ENCODE assay signal across 8 mouse cellular contexts in the genomic region with DNA sequence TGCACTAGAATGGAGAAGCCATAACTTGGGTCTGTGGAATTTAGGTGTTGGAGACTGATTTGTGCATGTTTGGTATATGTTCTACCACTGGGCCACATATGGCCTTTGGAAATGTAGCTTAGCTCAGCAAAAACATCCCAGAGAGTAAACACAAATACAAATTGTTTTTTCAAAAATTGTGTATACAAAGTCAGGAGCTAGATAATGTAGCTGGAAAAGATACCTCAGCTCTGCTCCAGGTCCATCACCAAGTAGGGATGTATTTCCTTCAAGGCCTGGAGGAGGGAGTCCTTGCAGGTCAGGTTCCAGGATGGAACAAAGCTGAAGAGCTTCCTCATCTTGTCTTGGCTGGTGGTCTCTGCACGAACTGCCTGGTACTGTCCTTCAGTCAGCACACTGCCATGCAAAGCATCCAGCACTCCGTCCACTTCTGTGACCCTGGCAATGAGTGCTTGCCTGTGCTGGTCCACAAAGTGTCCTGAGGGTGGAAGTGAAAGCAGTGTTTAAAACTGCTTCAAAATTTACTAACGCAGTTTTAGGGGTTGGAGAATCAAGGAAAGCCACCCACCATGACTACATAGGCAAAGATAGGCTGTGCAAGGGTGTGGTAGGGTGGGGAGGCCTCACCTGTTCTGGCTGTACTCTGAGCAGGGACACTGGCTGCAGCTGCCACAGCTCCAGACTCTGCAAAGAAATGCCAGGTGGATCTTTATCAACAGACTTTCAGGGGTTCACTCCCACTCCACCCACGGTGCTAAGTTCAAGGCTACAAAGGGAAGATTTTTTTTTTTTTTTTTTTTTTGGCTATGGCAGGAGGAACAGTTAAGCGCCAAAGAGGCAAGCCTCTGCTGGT. TPM values are rescaled to one million over a fixed set of nuclear protein-coding genes. Genes with fewer than 3 reads are reported as not detected.
DNase-seq lines count a peak whose midpoint lies in the region; ATAC-seq and TF ChIP-seq lines count a peak whose summit lies in the region.

No protein-coding gene starts in this region.

- H3K9ac ChIP-seq in midbrain, embryonic 12.5 days (replicated peaks): no peak overlapping the region
- H3K9ac ChIP-seq in midbrain, embryonic 14.5 days (replicated peaks; ENCODE audit: low read length): no peak overlapping the region
- H3K9ac ChIP-seq in liver, adult 2 months (ENCODE audit: low read depth, low read length): 0 out of 2 replicates have a peak overlapping the region, but pooled peaks have one; percentile 9

- H3K36me3 ChIP-seq in midbrain, embryonic 12.5 days: peaks cover 30% of the 10 kb centered on the region
- peaks cover 29% of the 10 kb centered on the region for H3K36me3 ChIP-seq in midbrain, embryonic 14.5 days (ENCODE audit: control insufficient read depth, insufficient read depth, low read length)
- H3K36me3 ChIP-seq in liver, adult 2 months (ENCODE audit: control insufficient read depth, insufficient read depth, low read length): peaks cover 2% of the 10 kb centered on the region

- TF ChIP-seq CTCF in liver, adult 2 months (IDR thresholded peaks at IDR 0.05; ENCODE audit: low read depth, low read length): no peak

- H3K27me3 ChIP-seq in midbrain, embryonic 12.5 days: no peaks in the 10 kb centered on the region
- no peaks in the 10 kb centered on the region for H3K27me3 ChIP-seq in midbrain, embryonic 14.5 days (ENCODE audit: control insufficient read depth, insufficient read depth, low read length)
- H3K27me3 ChIP-seq in liver, adult 2 months (ENCODE audit: control insufficient read depth, insufficient read depth, low read length): no peaks in the 10 kb centered on the region

- no peak overlapping the region for H3K27ac ChIP-seq in midbrain, embryonic 12.5 days (replicated peaks)
- H3K27ac ChIP-seq in midbrain, embryonic 14.5 days (replicated peaks; ENCODE audit: low read depth, low read length): no peak overlapping the region
- no peak overlapping the region for H3K27ac ChIP-seq in liver, adult 2 months (replicated peaks; ENCODE audit: insufficient read depth, low read depth, low read length)

- ATAC-seq in frontal cortex, adult (ENCODE audit: low TSS enrichment): 0 out of 2 replicates have a peak, but pooled peaks have one; percentile 10
- 0 out of 2 replicates have a peak, but pooled peaks have one; percentile 9 for ATAC-seq in midbrain, embryonic 12.5 days (ENCODE audit: low FRiP score, low read depth)
- no peak for ATAC-seq in midbrain, embryonic 14.5 days (ENCODE audit: low FRiP score, low TSS enrichment)

- no peak overlapping the region for H3K4me2 ChIP-seq in midbrain, embryonic 12.5 days (replicated peaks)
- H3K4me2 ChIP-seq in midbrain, embryonic 14.5 days (ENCODE audit: low read length): no peak overlapping the region

- no peak for TF ChIP-seq POLR2A in liver, adult 2 months (IDR thresholded peaks at IDR 0.05; ENCODE audit: extremely low read depth, insufficient read depth, low read length)

- H3K4me3 ChIP-seq in midbrain, embryonic 12.5 days: no peak overlapping the region
- no peak overlapping the region for H3K4me3 ChIP-seq in midbrain, embryonic 14.5 days (replicated peaks; ENCODE audit: low read depth, low read length)
- peak overlapping the region; percentile 53; the same call in 1 of the 2 replicates for H3K4me3 ChIP-seq in liver, adult 2 months (ENCODE audit: insufficient read depth, low read depth, low read length)

- H3K79me2 ChIP-seq in liver, adult 2 months (ENCODE audit: control insufficient read depth, insufficient read depth, low read length): no peaks in the 10 kb centered on the region

- no peak for DNase-seq in frontal cortex, postnatal 14 days (ENCODE audit: low spot score in 2 of 2)
- no peak for DNase-seq in midbrain, embryonic 14.5 days
- DNase-seq in liver, adult 2 months (ENCODE audit: extremely low read depth, low read depth, low spot score): peak; percentile 61
- peak; percentile 69 for DNase-seq in thymus, postnatal 0 days (ENCODE audit: low spot score)
- no peak for DNase-seq in gastrocnemius, postnatal 4 days (ENCODE audit: low spot score in 2 of 2)
- DNase-seq in cerebellum, postnatal 10 days: no peak

- H3K9me3 ChIP-seq in midbrain, embryonic 12.5 days: no peaks in the 10 kb centered on the region
- H3K9me3 ChIP-seq in midbrain, embryonic 14.5 days (ENCODE audit: control insufficient read depth, low read length): no peaks in the 10 kb centered on the region

- WGBS in midbrain, embryonic 12.5 days: 48% methylated on average over 5 of the region's 5 CpGs
- WGBS in midbrain, embryonic 14.5 days: 55% methylated on average over 5 of the region's 5 CpGs
- 31% methylated on average over 5 of the region's 5 CpGs for WGBS in liver, adult 2 months

- H3K4me1 ChIP-seq in midbrain, embryonic 12.5 days: 0 out of 2 replicates have a peak, but pooled peaks cover 7% of the 10 kb centered on the region
- H3K4me1 ChIP-seq in midbrain, embryonic 14.5 days (ENCODE audit: control insufficient read depth, insufficient read depth, low read length): no peaks in the 10 kb centered on the region
- H3K4me1 ChIP-seq in liver, adult 2 months (ENCODE audit: control insufficient read depth, insufficient read depth, low read length): peaks cover 8% of the 10 kb centered on the region

RNA-seq across cellular contexts. Expression of gene Pycard, which starts 1.0 kb away (rescaled TPM):
- 8.0 and 9.1 TPM in 2 replicates for polyA plus RNA-seq in midbrain, embryonic 12.5 days (2016; fragmentation: Nextera tagmentation; extraction: Ambion mirVana)
- polyA plus RNA-seq in midbrain, embryonic 14.5 days (2014; fragmentation: Nextera tagmentation; extraction: Ambion mirVana): 4.4 and 7.5 TPM in 2 replicates
- total RNA-seq in liver, adult 2 months (2014; rRNA removed): 1.5 and 2.8 TPM in 2 replicates
- 4.5 and 5.0 TPM in 2 replicates for polyA plus RNA-seq in liver, adult 2 months (2012; rRNA removed)
- polyA plus RNA-seq in thymus, postnatal 0 days (2015; fragmentation: Nextera tagmentation; extraction: Ambion mirVana): 372 and 387 TPM in 2 replicates
- 10 to 100 TPM; 16.0 to 21.7 TPM for total RNA-seq in gastrocnemius, postnatal 4 days (2021)

RNA-seq across cellular contexts. Expression of gene Trim72, which starts 11.0 kb away (rescaled TPM):
- polyA plus RNA-seq in midbrain, embryonic 12.5 days (2016; fragmentation: Nextera tagmentation; extraction: Ambion mirVana): not detected in 2 replicates
- polyA plus RNA-seq in midbrain, embryonic 14.5 days (2014; fragmentation: Nextera tagmentation; extraction: Ambion mirVana): not detected in 2 replicates
- 0.28 TPM in 1 of 2 replicates, not detected in the other for total RNA-seq in liver, adult 2 months (2014; rRNA removed)
- 0.15 and 0.19 TPM in 2 replicates for polyA plus RNA-seq in liver, adult 2 months (2012; rRNA removed)
- polyA plus RNA-seq in thymus, postnatal 0 days (2015; fragmentation: Nextera tagmentation; extraction: Ambion mirVana): not detected in 2 replicates
- 100 to 1,000 TPM; 254 to 296 TPM for total RNA-seq in gastrocnemius, postnatal 4 days (2021)

RNA-seq across cellular contexts. Expression of gene Fus, which starts 25.5 kb away (rescaled TPM):
- polyA plus RNA-seq in midbrain, embryonic 12.5 days (2016; fragmentation: Nextera tagmentation; extraction: Ambion mirVana): 518 and 540 TPM in 2 replicates
- 47.9 and 66.9 TPM in 2 replicates for polyA plus RNA-seq in midbrain, embryonic 14.5 days (2014; fragmentation: Nextera tagmentation; extraction: Ambion mirVana)
- 28.6 and 31.5 TPM in 2 replicates for total RNA-seq in liver, adult 2 months (2014; rRNA removed)
- 64.8 and 102 TPM in 2 replicates for polyA plus RNA-seq in liver, adult 2 months (2012; rRNA removed)
- 178 and 286 TPM in 2 replicates for polyA plus RNA-seq in thymus, postnatal 0 days (2015; fragmentation: Nextera tagmentation; extraction: Ambion mirVana)
- total RNA-seq in gastrocnemius, postnatal 4 days (2021): 100 to 1,000 TPM; 287 to 354 TPM

RNA-seq across cellular contexts. Expression of gene Prss36, which starts 46.2 kb away (rescaled TPM):
- 9.3 and 10.4 TPM in 2 replicates for polyA plus RNA-seq in midbrain, embryonic 12.5 days (2016; fragmentation: Nextera tagmentation; extraction: Ambion mirVana)
- 10.4 and 12.0 TPM in 2 replicates for polyA plus RNA-seq in midbrain, embryonic 14.5 days (2014; fragmentation: Nextera tagmentation; extraction: Ambion mirVana)
- total RNA-seq in liver, adult 2 months (2014; rRNA removed): 8.1 and 8.7 TPM in 2 replicates
- 17.2 and 18.2 TPM in 2 replicates for polyA plus RNA-seq in liver, adult 2 months (2012; rRNA removed)
- polyA plus RNA-seq in thymus, postnatal 0 days (2015; fragmentation: Nextera tagmentation; extraction: Ambion mirVana): 7.8 and 11.1 TPM in 2 replicates
- 1 to 10 TPM; 7.6 to 8.9 TPM for total RNA-seq in gastrocnemius, postnatal 4 days (2021)

Comparison
In these comparisons a context has a peak if more than half of its experiments do, and no peak if none do; other contexts are left out.
1. DNase-seq: peak in liver, adult 2 months (single experiment) and thymus, postnatal 0 days (single experiment); none in frontal cortex, postnatal 14 days (0 of 2), midbrain, embryonic 14.5 days (single experiment), gastrocnemius, postnatal 4 days (0 of 2) and cerebellum, postnatal 10 days (0 of 2).
2. RNA of gene Pycard, which starts 1.0 kb away (polyA plus RNA-seq): 372 to 387 TPM in thymus, postnatal 0 days; 8.0 to 9.1 TPM in midbrain, embryonic 12.5 days, 4.4 to 7.5 TPM in midbrain, embryonic 14.5 days and 4.5 to 5.0 TPM in liver, adult 2 months; every median in the first group is over 10 times any median in the second.